Mouse (Mus musculus) layer of hippocampus, adult 18-20 months (tissue): ENCODE data around the gene Mtch1. TPM values are rescaled to one million over a fixed set of nuclear protein-coding genes. Genes with fewer than 3 reads are reported as not detected.
A peak's percentile ranks its signal among the peaks of the same experiment; 100 is the strongest.

Source experiments
- DNase-seq, 2 experiments: peaks; one replicate each; pipeline ENCODE4 v3.0.0; 2022; ENCODE audit warnings: low spot score in 2 of 2
- total RNA-seq, 2 experiments: library from RNA; stranded (reverse); gene quantifications; 2 replicates each; pipeline ENCODE4 v1.2.3; 2021

The Mtch1 gene
- total RNA-seq, 2 experiments from 2014 or later: 644 to 648 TPM

DNA sequence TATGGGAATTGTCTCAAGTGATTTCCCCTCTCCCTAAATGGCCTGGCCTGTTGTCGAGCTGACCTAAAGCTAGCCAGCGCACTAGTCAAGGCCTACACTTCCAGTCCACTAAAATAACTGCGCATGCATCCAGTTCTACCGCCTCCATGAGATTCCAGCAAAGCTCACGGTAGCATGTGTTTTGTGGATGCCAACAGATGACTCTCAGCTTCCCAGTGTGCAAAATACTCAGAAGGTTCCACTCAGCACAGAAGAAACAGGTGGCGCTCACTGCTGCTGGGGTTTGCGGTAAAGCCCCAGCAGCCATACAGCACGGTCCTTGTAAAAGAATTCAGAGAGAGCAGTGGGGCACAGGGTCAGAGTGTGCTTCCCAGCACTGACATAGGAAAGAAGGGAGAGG lies 36.1 kb downstream of the Mtch1 start:
- peak in 1 of 2 experiments; percentile 49 for DNase-seq

DNA sequence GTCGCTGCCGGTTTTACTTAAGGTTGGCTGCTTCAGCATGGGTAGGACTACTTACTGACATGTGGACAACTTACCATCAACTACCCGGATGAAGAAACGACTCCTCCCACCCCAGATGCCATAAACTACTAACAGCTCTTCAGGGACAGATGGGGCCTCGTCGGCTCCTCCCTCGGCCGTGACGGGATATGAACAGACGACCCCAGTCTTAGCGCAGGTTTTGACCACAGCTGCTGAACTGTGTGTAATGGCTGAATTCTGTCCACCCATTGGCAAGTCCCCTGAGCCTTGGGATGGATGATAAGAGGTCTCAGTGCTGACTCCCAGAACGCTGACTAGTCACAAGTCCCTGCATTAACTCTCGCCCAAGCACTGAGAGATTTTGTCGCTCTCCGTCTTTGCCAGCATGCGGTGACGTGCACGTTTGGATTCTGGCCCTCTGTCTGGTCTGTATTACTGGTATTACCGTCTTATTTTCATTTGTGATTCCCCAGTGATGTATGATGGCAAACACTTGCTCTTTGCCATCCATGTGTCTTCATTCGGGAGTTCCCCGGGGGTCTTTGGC lies 37.6 kb downstream of the Mtch1 start:
- no peak for DNase-seq

DNA sequence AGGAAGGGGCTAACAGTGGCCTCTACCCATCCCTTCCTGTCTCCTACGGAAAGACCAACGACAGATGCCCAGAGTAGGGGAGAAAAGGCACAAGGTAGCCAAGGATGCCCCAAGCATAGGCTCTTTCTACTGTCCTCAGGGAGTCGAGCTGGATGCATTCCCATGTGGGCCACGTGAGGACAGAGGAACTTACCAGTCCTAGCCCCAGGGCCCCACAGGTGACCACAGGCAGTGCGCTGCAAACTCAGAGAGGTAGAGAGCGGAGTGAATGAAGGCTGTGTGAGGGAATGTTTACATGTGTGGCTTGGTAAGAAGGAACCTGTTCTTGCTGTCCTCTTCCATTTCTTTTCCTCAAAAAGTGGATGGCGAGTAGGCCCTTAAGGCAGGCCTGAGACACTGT lies 41.9 kb downstream of the Mtch1 start:
- no peak for DNase-seq

DNA sequence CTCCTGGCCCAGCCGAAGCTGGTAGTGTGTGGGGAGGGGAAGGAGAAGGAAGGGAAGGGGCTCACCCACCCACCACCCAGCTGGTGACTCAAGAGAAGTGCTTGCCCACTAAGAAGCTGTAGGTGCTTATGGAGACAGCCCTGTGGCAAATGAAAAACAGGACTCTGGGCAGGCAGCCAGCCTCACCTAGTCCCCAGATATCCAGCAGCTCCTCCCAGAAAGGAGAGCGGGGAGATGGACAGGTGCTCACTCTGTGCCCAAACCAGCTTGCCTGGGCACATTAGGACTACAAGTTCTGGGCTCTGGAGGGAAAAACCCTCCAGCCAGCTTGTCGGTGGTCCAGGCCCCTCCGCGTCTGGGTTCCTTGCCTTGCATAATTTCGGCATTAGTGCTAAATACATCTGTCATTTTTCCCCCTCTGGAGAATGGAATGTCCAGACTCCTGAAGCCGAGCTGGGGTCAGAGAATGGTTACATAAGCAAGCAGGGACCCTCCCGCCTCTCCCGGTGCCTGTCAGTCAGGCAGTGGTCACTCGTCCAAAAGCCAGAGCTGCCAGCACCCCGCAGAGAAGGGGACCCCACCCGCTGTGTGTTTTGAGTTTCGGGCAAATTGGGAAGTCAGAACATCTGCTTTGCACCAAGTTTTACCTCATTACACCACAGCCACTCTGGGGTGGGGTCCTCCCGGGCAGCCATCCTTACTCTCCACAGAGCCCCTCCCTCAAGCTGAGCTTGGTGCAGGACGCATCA lies 42.5 kb downstream of the Mtch1 start:
- DNase-seq: no peak

DNA sequence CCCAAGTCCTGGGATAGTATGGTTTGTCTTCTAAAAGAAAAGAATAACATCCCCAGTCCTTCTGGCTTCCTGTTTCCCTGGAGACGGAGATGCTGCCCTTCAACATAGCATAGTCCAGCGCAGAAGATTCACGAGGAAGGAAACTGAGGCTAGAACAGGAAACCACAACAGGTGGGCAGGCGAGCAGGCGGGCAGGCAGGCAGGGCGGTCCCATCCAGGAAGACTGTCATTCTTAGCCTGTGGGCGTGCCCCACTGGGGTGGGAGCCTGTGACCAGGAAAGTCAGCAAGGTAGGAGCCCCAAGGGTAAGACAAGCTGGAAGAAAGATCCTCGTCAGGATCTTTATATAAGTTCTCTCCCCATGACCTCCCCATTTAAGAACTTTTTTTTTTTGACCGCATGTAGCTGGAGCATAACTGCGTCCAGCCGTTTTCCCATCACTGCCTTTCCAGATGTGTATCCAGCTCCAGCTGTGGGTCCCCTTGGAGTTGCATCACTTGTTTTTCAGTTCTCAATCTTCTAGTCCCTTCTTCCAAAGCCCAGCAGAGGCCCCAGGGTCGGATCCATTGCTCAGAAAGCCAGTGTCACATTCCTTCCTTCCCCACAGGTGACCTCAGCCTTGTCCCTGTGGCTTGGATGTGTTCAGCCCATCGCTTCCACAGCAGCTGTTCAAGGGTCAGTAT lies 43.2 kb downstream of the Mtch1 start:
- DNase-seq: no peak

DNA sequence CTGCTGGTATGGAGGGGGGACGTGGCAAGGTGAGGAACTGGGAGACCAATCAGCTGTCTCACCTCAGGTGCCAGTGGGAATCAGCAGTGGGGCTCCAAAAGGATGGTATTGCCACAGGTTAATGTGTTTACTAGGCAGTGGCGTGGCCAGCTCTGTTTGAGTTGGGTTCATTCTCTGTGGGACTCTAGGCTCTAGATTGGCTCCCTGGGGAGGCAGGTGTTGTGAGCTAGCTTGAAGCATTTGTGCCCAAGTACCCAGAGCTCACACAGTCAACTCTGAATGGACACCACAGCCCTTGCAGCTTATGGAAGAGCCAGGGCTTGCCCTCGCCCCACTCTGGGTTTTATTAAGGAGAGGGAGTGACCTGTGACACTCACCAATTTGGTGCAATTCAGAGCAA lies 43.9 kb downstream of the Mtch1 start:
- DNase-seq: no peak

DNA sequence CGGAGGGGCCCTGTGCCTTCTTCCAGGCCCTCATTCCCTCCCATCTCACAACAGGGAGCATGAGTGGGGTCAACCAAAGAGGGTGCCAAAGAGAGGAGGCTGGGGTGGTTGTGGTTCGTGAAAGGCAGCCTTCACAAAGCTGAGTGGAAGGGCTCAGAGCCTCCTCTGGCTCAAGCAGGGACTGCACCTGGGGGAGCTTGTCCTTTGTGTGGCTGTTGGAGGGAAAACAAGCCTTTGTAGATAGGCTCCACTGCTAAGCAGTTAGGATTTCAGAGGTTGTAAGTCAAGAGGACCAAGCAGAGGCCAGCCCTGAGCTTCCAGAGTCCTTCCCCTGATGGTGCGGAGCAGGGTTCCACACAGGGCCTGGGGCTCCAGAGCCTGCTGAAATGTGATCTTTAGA lies 44.6 kb downstream of the Mtch1 start:
- DNase-seq: no peak

DNA sequence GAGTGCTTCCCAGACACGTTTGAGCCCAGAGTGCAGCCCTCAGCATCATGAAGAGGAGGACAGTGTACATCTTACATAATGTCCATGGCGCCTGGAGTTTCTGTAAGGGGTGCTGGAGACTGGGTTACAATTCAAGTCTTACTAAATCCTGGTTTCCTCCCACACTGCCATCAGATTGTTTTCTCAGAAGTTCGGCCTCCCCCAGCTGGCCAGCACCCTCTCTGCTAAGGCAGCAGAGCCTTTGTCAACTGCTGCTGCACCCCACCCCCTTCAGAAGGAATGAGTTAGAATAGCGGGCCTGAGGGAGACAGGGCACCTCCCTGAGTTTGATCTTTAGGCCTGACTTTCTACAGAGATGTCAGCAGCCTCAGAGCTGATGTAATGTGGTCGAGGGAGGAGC lies 45.6 kb downstream of the Mtch1 start:
- peak in 1 of 2 experiments; percentile 36 for DNase-seq

DNA sequence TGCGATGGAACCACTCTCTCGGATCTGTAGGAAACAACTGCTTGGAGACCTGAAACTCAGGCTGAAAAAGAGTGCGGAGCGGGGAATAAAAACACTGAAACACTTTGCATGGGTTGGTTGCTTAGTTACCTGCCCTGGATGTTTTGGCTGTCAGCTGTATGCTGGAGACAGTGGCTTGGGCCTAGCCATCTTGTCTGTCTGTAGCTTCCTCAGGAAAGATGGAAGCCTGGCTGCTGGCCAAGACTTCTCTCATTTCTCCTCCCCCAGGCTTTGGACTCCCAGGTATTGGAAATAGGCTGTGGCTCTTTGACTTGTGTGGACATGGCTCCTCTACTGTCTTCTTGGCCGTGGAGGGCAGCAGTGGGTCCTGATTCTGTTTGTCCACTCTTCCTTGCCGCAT lies 46.3 kb downstream of the Mtch1 start:
- no peak for DNase-seq

DNA sequence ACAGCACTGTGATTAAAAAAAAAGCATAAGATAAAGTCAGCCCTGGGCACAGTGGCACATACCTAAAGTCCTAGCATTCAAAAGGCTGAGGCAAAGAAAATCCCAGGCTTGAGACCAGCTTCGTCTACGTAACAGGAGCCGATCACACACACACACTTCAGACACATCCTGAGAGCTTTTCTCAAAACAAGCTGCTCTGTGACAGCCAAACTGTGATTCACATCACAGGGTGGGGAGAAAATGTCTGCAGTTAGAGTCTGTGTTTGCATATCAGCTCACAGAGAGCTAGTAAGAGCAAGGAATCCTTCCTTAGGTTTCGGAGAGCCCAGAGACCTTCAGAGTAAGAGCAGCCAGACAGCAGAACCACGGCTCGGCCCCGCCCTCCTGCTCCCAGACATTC lies 46.8 kb downstream of the Mtch1 start:
- no peak for DNase-seq

DNA sequence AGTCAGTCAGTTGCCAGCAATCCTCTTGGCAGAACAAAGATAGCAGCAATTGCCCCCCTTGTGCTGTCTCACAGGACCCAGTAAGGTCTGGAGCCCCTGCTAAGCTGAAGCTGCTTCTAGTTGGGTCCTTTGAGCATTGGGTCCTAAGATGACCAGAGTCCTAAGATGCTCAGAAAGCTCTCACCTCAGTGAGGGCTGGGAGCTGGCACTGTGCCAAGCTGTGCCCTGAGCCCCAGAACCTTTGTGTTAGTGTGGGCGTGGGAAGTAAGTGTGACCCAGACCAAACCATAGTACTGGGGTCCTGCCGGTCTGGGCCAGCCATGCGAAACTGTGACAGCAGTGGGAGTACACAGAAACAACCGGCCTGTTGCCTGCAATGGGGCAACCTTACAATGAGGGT lies 48.5 kb downstream of the Mtch1 start:
- DNase-seq: no peak

DNA sequence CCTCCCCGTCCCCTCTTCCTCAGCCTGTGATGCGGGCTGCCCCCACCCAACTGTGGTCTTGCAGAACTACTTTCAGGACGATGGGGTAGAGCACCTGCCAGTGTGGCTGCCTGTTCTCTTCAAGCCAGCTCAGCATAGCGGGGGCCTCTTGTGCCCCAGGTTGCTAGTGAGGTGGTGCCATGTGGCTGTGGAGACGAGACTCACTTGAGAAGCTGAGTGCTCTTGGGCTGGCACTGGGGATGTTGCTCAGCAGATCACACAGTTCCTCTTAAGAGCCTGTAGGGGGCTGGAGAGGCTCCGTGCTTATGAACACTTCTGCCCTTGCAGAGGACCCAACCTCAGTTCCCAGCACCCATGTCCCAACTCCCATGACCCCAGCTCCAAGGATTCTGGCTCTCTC lies 49.9 kb downstream of the Mtch1 start:
- DNase-seq: no peak

DNA sequence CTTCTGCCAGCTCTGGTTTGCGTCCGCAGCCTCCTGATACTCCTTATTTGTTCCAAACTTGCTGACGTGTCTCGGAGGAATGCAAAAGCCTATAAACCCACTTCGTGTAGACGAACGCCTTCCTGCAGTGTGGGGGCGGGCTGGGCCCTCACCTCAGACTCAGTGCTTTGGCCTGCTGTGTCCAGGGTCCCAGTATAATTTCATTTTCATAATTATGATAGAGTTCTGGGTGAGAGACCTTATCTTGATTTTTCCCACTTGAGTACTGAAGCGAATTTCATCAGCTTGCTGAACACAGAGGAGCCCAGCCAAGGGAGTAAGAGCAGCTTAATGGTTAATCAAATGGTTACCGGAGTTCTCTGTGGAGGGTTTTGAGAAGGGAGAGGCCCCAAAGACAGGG lies 50.4 kb downstream of the Mtch1 start:
- no peak for DNase-seq

DNA sequence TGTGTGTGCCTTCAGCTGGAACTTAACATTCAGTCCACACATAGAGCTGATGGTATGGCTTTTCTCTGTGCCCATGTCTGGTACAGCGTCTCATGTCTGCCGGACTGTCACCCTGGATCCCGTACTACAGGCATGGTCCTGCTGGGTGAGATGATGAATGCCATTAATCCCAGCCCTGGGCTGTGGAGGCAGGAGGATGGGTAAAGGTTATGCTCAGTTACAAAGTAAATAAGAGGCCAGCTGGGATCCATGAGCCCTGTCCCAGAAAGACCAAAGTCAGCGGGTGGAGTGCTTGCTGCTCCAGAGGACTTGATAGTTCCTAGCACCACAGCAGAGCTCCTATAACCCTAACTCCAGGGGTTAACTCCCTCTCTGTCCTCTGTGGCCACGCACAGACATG lies 51.9 kb downstream of the Mtch1 start:
- DNase-seq: no peak

DNA sequence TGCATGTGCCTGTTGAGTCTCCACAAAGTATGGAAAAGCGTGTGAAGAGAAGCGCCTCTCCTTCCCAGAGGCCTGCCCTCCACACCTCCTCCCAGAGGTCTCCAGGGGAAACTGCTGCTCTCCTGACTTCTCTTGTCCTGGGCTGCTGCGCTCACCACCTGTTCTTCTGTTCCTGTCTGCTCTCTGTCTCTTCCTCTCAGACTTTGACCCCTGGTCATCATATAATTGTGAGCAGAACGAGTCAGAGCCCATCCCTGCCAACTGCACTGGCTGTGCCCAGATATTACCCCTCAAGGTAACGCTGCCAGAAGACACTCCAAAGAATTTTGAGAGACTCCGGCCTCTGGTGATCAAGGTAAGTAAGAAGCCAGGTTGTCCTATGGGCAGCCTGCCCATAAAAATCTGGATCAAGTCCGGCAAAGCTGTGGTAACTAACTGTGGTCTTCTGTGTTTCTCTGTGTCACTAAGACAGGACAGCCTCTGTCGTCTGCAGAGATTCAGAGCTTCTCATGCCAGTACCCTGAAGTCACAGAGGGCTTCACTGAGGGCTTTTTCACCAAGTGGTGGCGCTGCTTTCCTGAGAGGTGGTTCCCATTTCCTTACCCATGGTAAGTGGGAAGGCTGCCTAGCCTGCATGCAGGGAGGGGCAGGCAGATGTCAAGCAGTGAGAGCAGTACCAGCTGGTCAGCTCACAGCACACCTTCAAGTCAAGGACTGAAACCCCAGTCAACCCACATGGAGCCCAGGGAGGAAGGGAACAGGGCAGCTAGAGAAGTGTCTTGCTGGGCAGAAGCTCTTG lies 53.7 kb downstream of the Mtch1 start:
- no peak for DNase-seq

DNA sequence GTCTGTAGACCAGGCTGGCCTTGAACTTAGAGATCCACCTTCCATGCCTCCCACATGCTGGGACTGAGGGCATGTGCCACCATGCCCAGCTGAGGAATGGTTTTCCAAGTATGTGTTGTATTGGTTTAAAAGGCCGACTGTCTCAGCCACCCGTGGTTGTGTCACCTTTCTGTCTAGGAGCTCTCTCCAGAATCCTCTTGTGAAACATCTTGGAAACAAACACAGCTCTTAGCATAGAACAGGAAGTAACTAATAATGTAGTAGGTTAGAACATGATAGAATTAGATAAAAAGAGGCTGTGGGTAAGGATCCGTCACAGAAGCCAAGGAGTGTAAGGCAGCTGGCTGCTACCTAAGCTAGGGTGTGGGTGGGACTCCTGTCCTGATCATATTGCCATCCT lies 54.7 kb downstream of the Mtch1 start:
- no peak for DNase-seq

DNA sequence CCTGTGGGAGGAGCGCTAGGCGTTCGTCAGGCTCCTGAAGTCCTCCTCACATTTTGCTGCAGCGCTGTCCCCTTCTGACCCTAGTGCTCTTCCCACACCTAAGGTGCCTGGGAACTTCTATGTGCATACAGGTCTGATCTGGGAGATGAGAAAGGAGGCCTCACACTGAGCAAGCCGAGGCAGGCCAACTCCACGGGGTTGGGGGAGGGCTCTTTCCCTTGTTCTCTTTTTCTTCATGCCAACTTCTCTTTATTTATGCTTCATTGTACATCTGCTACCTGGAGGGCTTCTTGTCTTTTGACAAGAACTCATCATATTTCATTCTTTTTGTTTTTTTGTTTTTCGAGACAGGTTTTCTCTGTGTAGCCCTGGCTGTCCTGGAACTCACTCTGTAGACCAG lies 55.9 kb downstream of the Mtch1 start:
- no peak for DNase-seq

DNA sequence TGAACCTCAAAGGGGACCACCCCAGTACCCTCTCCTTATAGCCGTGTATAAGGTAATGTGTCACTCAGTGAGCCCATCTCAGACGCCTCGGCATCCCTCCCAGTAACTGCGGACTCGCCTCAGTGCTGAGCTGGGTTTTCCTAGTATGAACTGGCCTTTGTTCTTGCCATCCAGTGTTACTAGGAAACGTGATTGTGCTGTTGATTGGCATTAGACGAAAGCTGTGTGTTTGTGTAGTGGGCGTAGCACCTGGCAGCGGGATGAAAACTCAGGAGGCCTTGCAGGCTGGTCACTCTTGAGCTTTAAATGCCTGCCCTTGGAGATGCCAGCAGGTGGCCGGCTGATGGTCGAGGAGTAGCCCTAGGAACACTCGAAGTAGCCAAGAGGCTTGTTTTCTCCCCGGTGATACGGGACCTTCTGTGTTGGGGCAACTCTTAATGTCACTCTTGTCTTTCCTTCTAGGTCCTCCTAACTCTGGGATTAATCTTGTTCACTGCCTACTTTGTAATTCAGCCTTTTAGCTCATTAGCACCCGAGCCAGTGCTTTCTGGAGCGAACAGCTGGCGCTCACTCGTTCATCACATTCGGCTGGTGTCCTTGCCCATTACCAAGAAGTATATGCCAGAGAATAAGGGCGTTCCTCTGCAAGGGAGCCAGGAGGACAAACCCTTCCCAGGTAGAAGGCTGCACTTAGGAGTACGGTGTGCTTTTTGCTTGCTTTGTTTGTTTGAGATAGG lies 65.3 kb downstream of the Mtch1 start:
- peak in 1 of 2 experiments; percentile 35 for DNase-seq
